Mouse (Mus musculus) forebrain, embryonic 11.5 days (tissue): ENCODE results near the gene Hdac7. TPM values are rescaled to one million over a fixed set of nuclear protein-coding genes. Genes with fewer than 3 reads are reported as not detected.

Experiments
- ATAC-seq: fragments of 200-750 bp; cut with Nextera tagmentation; replicated peaks from 2 replicates; pipeline ENCODE4 v1.8.0; 2017; ENCODE audit warnings: moderate TSS enrichment; ENCODE audit not compliant: low FRiP score
- DNase-seq: peaks from one replicate; pipeline ENCODE4 v3.0.0-alpha.2; 2017; ENCODE audit warnings: low spot score
- H3K27ac ChIP-seq: fragments of 300-500 bp; sonication (generic); 2 replicates; pipeline ENCODE4 v1.5.1; 2014; ENCODE audit warnings: low read depth, low read length
- H3K27me3 ChIP-seq: fragments of 300-500 bp; sonication (generic); 2 replicates; pipeline ENCODE4 v1.6.1; 2014; ENCODE audit warnings: mild to moderate bottlenecking, low read length, mixed read lengths; ENCODE audit not compliant: control insufficient read depth, insufficient read depth
- H3K36me3 ChIP-seq: fragments of 300-500 bp; sonication (generic); 2 replicates; pipeline ENCODE4 v1.6.1; 2014; ENCODE audit warnings: mild to moderate bottlenecking, low read length, moderate library complexity, mixed read lengths; ENCODE audit not compliant: control insufficient read depth, insufficient read depth
- H3K4me1 ChIP-seq: fragments of 300-500 bp; sonication (generic); replicated peaks from 2 replicates; pipeline ENCODE4 v1.6.1; 2014; ENCODE audit warnings: low read length, mixed read lengths; ENCODE audit not compliant: control insufficient read depth, insufficient read depth
- H3K4me2 ChIP-seq: fragments of 300-500 bp; sonication (generic); 2 replicates; pipeline ENCODE4 v1.6.1; 2014; ENCODE audit warnings: low read depth, mild to moderate bottlenecking, low read length, moderate library complexity, mixed read lengths; ENCODE audit not compliant: severe bottlenecking
- H3K4me3 ChIP-seq: fragments of 300-500 bp; sonication (generic); 2 replicates; pipeline ENCODE4 v1.5.1; 2014; ENCODE audit warnings: low read depth, low read length
- H3K9ac ChIP-seq: fragments of 300-500 bp; sonication (generic); 2 replicates; pipeline ENCODE4 v1.6.1; 2014; ENCODE audit warnings: low read length
- H3K9me3 ChIP-seq: fragments of 300-500 bp; sonication (generic); 2 replicates; pipeline ENCODE4 v1.6.1; 2016; ENCODE audit warnings: low read length, mixed read lengths; ENCODE audit not compliant: control insufficient read depth
- WGBS: fragments of 180-500 bp; shearing (Covaris S2); extraction: QIAGEN DNeasy Blood & Tissue Kit; methylation state at CpG from one replicate; pipeline ENCODE4 v1.1.7; 2014; 5-methylcytosine and 5-hydroxymethylcytosine counted together
- polyA plus RNA-seq: library from polyadenylated mRNA; unstranded; fragments of >200 nt; fragmentation: Nextera tagmentation; extraction: Ambion mirVana; gene quantifications from 2 replicates; pipeline ENCODE4 v1.2.1, GENCODE M21; 2014

Gene Hdac7
- polyA plus RNA-seq, 1 experiment from 2014 or later: 23.9 TPM

GRCm38 (mm10) chr15:97784092-97784559 lies 60.2 kb downstream of the Hdac7 start:
- ATAC-seq: peak; percentile 87
- DNase-seq: peak; percentile 95
- Histone ChIP-seq H3K27ac (0 out of 2 replicates have a peak overlapping the region, but pooled peaks have one; percentile 12), H3K27me3 (peaks cover 8% of the 10 kb centered on the region), H3K36me3 (no peaks in the 10 kb centered on the region), H3K4me1 (peaks cover 9% of the 10 kb centered on the region; the same call in 1 of the 2 replicates), H3K4me3 (peak overlapping the region; percentile 78), H3K9ac (peak overlapping the region; percentile 83), H3K4me2 (peak overlapping the region; percentile 92), H3K9me3 (no peaks in the 10 kb centered on the region)
- 3% methylated on average over 39 of the region's 39 CpGs for WGBS

DNA sequence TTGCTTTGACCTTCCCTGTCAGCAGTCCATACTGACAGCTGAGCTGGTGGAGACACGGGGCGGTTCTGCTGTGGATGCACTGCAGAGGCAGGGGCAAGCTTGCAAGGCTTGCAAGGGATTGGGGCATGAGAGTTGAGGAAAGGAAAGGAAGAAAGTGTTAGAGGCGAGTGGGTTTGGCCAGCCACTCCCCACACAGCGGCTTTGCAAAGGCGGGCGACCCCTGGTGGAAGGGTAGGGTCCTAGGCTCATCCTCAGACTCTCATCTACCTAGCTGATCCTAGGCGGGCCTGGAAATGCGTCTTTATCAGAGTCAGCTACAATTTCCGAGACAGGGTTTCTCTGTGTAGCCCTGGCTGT lies 61.6 kb downstream of the Hdac7 start:
- no peak overlapping the region for H3K9ac ChIP-seq
- H3K4me2 ChIP-seq: peak overlapping the region; percentile 26; the same call in 1 of the 2 replicates
- H3K4me3 ChIP-seq: no peak overlapping the region
- no peak for ATAC-seq
- DNase-seq: peak; percentile 86
- H3K27ac ChIP-seq: no peak overlapping the region
- H3K4me1 ChIP-seq: peaks cover 9% of the 10 kb centered on the region; the same call in 1 of the 2 replicates
- H3K36me3 ChIP-seq: no peaks in the 10 kb centered on the region
- WGBS: 6% methylated on average over 9 of the region's 9 CpGs
- peaks cover 8% of the 10 kb centered on the region for H3K27me3 ChIP-seq
- no peaks in the 10 kb centered on the region for H3K9me3 ChIP-seq

DNA sequence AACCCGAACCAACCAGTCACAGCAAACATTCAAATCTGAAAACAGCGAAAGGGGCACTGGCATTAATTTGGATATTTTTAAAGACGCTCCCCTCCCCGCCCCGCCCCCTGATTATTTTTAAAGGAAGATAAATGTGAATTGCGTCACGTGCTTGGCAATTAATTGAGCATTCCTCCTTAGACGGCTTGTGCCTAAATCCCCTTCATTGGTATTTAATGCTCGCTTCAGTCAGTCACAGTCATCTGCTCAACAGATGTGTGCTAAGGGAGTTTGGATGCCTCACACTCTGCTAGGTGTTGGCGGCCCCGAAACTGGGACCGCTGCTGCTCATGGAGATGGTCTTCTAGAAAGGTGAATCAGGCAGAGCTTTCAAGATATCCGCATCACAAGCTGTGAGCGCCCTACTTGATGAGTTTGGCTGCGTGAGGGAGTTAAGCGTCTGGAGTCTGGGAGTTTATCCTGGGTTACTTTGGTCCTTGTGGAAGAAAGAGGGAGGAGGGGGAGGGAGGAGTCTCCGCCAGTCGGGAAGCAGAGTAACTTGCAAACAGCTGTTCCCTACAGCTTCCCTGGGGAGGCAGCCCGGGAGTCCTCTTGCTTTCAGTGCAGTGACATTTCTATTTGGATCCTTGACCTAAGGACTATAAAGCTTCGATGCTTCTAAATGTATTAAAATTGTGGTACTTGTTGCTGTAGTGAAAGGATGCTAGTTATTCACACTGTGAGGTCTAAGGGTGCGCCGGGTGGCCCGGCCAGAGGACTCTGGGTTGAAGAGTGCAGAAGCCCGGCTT lies 62.1 kb downstream of the Hdac7 start:
- Histone ChIP-seq H3K36me3 (no peaks in the 10 kb centered on the region), H3K27ac (no peak overlapping the region), H3K27me3 (peaks cover 8% of the 10 kb centered on the region), H3K4me2 (peak overlapping the region; percentile 26; the same call in 1 of the 2 replicates), H3K4me1 (peaks cover 9% of the 10 kb centered on the region; the same call in 1 of the 2 replicates), H3K4me3 (no peak overlapping the region), H3K9me3 (no peaks in the 10 kb centered on the region), H3K9ac (no peak overlapping the region)
- DNase-seq (no peak), ATAC-seq (no peak)
- WGBS: 9% methylated on average over 24 of the region's 24 CpGs

- no peak overlapping the region for H3K27ac ChIP-seq
- 68% methylated on average over 12 of the region's 12 CpGs for WGBS
- no peak overlapping the region for H3K9ac ChIP-seq
- no peak for ATAC-seq
- peaks cover 9% of the 10 kb centered on the region; the same call in 1 of the 2 replicates for H3K4me1 ChIP-seq
- H3K4me2 ChIP-seq: no peak overlapping the region
- H3K9me3 ChIP-seq: no peaks in the 10 kb centered on the region
- H3K36me3 ChIP-seq: no peaks in the 10 kb centered on the region
- peaks cover 8% of the 10 kb centered on the region for H3K27me3 ChIP-seq
- H3K4me3 ChIP-seq: no peak overlapping the region
- no peak for DNase-seq
These were observed 63.7 kb downstream of the Hdac7 start for GRCm38 (mm10) chr15:97780611-97781031.

DNA sequence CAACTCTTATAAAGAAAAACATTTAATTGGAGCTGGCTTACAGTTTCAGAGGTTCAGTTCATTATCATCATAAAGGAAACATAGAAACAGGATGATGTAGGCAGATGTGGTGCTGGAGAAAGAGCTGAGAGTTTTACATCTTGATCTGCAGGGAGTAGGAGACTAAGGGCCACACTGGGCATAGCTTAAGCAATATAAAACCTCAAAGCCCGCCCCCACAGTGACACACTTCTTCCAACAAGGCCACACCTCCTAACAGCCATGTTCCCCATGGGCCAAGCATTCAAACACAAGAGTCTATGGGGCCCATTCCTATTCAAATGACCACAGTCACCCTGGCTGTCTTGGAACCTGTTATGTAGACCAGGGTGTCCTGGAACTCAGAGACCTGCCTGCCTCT lies 64.7 kb downstream of the Hdac7 start:
- Histone ChIP-seq H3K27me3 (peaks cover 8% of the 10 kb centered on the region), H3K4me3 (no peak overlapping the region), H3K4me2 (no peak overlapping the region), H3K27ac (no peak overlapping the region), H3K9me3 (no peaks in the 10 kb centered on the region), H3K4me1 (0 out of 2 replicates have a peak, but pooled peaks cover 6% of the 10 kb centered on the region), H3K36me3 (no peaks in the 10 kb centered on the region), H3K9ac (no peak overlapping the region)
- ATAC-seq: no peak
- 91% methylated on average over 1 of the region's 1 CpGs for WGBS
- DNase-seq: no peak

- no peaks in the 10 kb centered on the region for H3K9me3 ChIP-seq
- WGBS: 70% methylated on average over 8 of the region's 8 CpGs
- DNase-seq: no peak
- no peaks in the 10 kb centered on the region for H3K36me3 ChIP-seq
- H3K4me3 ChIP-seq: no peak within 1 kb of the TSS
- peaks cover 8% of the 10 kb centered on the region for H3K27me3 ChIP-seq
- no peak for ATAC-seq
- H3K4me1 ChIP-seq: 0 out of 2 replicates have a peak, but pooled peaks cover 4% of the 10 kb centered on the region
- no peak within 1 kb of the TSS for H3K9ac ChIP-seq
- H3K4me2 ChIP-seq: no peak within 1 kb of the TSS
- no peak within 1 kb of the TSS for H3K27ac ChIP-seq
These were observed 65.8 kb downstream of the Hdac7 start, which contains the start of gene Slc48a1 for GRCm38 (mm10) chr15:97778311-97779098. Gene Slc48a1 (plus strand): TSS chr15:97778520.

GRCm38 (mm10) chr15:97776919-97777318 lies 67.4 kb downstream of the Hdac7 start:
- 85% methylated on average over 6 of the region's 6 CpGs for WGBS
- no peaks in the 10 kb centered on the region for H3K4me1 ChIP-seq

DNA sequence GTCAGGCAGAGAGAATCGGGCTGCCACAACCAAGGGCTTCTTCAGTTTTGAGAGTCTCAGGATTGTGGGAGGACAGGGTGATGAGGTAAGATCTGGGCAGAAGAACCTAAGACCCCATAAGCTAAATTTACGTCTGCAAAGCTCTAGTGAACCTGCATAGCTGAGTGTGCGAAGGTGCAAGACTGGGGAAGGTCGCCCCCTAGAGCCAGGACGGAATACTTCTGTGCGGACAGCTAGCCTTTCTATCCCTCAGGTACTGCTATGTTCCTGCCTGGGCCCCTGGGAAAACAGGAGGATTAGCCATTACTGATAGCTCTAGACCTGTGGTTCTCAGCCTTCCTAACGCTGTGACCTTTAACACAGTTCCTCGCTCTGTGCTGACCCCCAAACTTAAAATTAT lies 67.8 kb downstream of the Hdac7 start:
- Histone ChIP-seq H3K36me3 (no peaks in the 10 kb centered on the region), H3K9me3 (no peaks in the 10 kb centered on the region), H3K9ac (no peak overlapping the region), H3K27ac (no peak overlapping the region), H3K4me3 (no peak overlapping the region), H3K4me1 (no peaks in the 10 kb centered on the region), H3K27me3 (no peaks in the 10 kb centered on the region), H3K4me2 (no peak overlapping the region)
- WGBS: 7% methylated on average over 8 of the region's 8 CpGs
- DNase-seq: peak; percentile 84
- peak; percentile 40; the same call in 1 of the 2 replicates for ATAC-seq

More at GRCm38 (mm10) chr15:97776919-97777318, 67.4 kb downstream of the Hdac7 start:
- ATAC-seq: no peak
- Histone ChIP-seq H3K9me3 (no peaks in the 10 kb centered on the region), H3K4me2 (no peak overlapping the region), H3K36me3 (no peaks in the 10 kb centered on the region), H3K27me3 (no peaks in the 10 kb centered on the region), H3K27ac (no peak overlapping the region), H3K9ac (no peak overlapping the region), H3K4me3 (no peak overlapping the region)
- no peak for DNase-seq
